Mouse (Mus musculus): ENCODE results near the gene Mipep. TPM values are rescaled to one million over a fixed set of nuclear protein-coding genes. Genes with fewer than 3 reads are reported as not detected.

Gene Mipep
- total and polyA plus RNA-seq, 3 experiments = 19.1 to 26.4 TPM; not detected in 1

DNA sequence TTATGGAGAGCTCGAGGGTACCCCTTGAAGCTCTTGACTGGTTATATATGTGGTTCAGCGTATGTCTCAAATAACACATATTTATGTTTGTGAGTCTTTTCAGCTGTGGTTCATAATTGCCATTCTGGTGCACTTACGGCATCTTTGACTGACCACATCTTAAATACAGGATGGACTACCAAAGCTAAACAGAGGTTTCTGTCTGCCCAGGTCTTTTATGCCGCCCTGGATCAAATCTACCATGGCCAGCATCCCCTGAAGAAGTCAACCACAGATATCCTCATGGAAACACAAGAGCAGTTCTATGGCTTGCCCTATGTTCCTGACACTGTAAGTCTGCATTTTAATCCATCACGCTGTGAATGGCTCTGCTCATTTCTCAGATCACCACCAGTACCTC is 61.8 kb downstream of the Mipep start:
- TF ChIP-seq NELFE (IDR thresholded peaks at IDR 0.05; ENCODE audit: low read depth, low read length) (no peak), TCF12 (IDR thresholded peaks at IDR 0.05; ENCODE audit: low read depth, low read length) (no peak), EP300 (IDR thresholded peaks at IDR 0.05; ENCODE audit: low read depth in 1 of 2, low read length in 2 of 2) (no peak), BHLHE40 (IDR thresholded peaks at IDR 0.05; ENCODE audit: borderline replicate concordance, low read depth, low read length) (no peak), POLR2A (IDR thresholded peaks at IDR 0.05; ENCODE audit: control insufficient read depth in 1 of 2, insufficient read depth in 1 of 2, low read depth in 1 of 2, low read length in 2 of 2, poor library complexity in 1 of 2) (no peak), TAL1 (IDR thresholded peaks at IDR 0.05; ENCODE audit: low read length) (no peak), MAZ (IDR thresholded peaks at IDR 0.05; ENCODE audit: low read depth, low read length) (no peak), HCFC1 (IDR thresholded peaks at IDR 0.05; ENCODE audit: low read depth, low read length) (no peak)
- Histone ChIP-seq H3K4me3 (ENCODE audit: control insufficient read depth in 1 of 2, insufficient read depth in 1 of 2, low read depth in 2 of 2, low read length in 2 of 2) (no peak overlapping the region), H3K4me1 (ENCODE audit: control insufficient read depth in 1 of 2, insufficient read depth in 2 of 2, low read length in 2 of 2) (no peaks in the 10 kb centered on the region), H3K9ac (ENCODE audit: control insufficient read depth, low read depth, low read length, poor library complexity, severe bottlenecking) (no peak overlapping the region), H3K36me3 (ENCODE audit: control insufficient read depth in 1 of 2, insufficient read depth in 2 of 2, low read length in 2 of 2) (no peaks in the 10 kb centered on the region; a peak in 1 of 4 replicates), H3K9me3 (replicated peaks; ENCODE audit: insufficient read depth, low read length) (no peaks in the 10 kb centered on the region), H3K27me3 (ENCODE audit: control insufficient read depth in 1 of 2, insufficient read depth in 2 of 2, low read length in 2 of 2) (no peaks in the 10 kb centered on the region), H3K79me2 (ENCODE audit: control insufficient read depth, insufficient read depth, low read length, poor library complexity) (no peaks in the 10 kb centered on the region), H3K27ac (ENCODE audit: control insufficient read depth, low read depth, low read length) (no peak overlapping the region)
- DNase-seq (ENCODE audit: low read depth, low spot score) = no peak

- Histone ChIP-seq H3K79me2 (ENCODE audit: control insufficient read depth, insufficient read depth, low read length, poor library complexity) (no peaks in the 10 kb centered on the region), H3K4me3 (ENCODE audit: control insufficient read depth in 1 of 2, insufficient read depth in 1 of 2, low read depth in 2 of 2, low read length in 2 of 2) (no peak overlapping the region)
Observed at GRCm38 (mm10) chr14:60848194-60848593, 63.8 kb downstream of the Mipep start.

GRCm38 (mm10) chr14:60850101-60850500 is 65.7 kb downstream of the Mipep start:
- no peak overlapping the region for H3K27ac ChIP-seq (ENCODE audit: control insufficient read depth, low read depth, low read length)
- no peaks in the 10 kb centered on the region for H3K36me3 ChIP-seq (ENCODE audit: control insufficient read depth in 1 of 2, insufficient read depth in 2 of 2, low read length in 2 of 2)
- H3K27me3 ChIP-seq (ENCODE audit: control insufficient read depth in 1 of 2, insufficient read depth in 2 of 2, low read length in 2 of 2) = no peaks in the 10 kb centered on the region
- no peak overlapping the region for H3K4me3 ChIP-seq (ENCODE audit: control insufficient read depth in 1 of 2, insufficient read depth in 1 of 2, low read depth in 2 of 2, low read length in 2 of 2)
- no peaks in the 10 kb centered on the region for H3K4me1 ChIP-seq (ENCODE audit: control insufficient read depth in 1 of 2, insufficient read depth in 2 of 2, low read length in 2 of 2)
- no peak for TF ChIP-seq ZMIZ1 (IDR thresholded peaks at IDR 0.05; ENCODE audit: low read depth, low read length)
- no peak for TF ChIP-seq EP300 (IDR thresholded peaks at IDR 0.05; ENCODE audit: low read depth in 1 of 2, low read length in 2 of 2)
- TF ChIP-seq USF1 (IDR thresholded peaks at IDR 0.05; ENCODE audit: low read depth, low read length) = no peak
- no peak for TF ChIP-seq ZC3H11A (IDR thresholded peaks at IDR 0.05; ENCODE audit: low read depth, low read length)
- no peak for TF ChIP-seq KAT2A (conservative IDR thresholded peaks at IDR 0.05; ENCODE audit: low read depth, low read length)
- TF ChIP-seq BHLHE40 (IDR thresholded peaks at IDR 0.05; ENCODE audit: borderline replicate concordance, low read depth, low read length) = no peak
- no peak for TF ChIP-seq CTCF (IDR thresholded peaks at IDR 0.05 in 2 of 3, conservative IDR thresholded peaks at IDR 0.05 in 1 of 3; ENCODE audit: control insufficient read depth in 1 of 3, insufficient read depth in 1 of 3, low read depth in 2 of 3, low read length in 3 of 3, poor library complexity in 1 of 3, severe bottlenecking in 1 of 3)
- TF ChIP-seq TBP (IDR thresholded peaks at IDR 0.05; ENCODE audit: low read depth, low read length) = no peak
- no peak for TF ChIP-seq USF2 (IDR thresholded peaks at IDR 0.05; ENCODE audit: borderline replicate concordance in 1 of 2, insufficient read depth in 1 of 2, low read depth in 1 of 2, low read length in 2 of 2)
- TF ChIP-seq CHD2 (IDR thresholded peaks at IDR 0.05; ENCODE audit: low read length) = no peak
- no peak for TF ChIP-seq RCOR1 (IDR thresholded peaks at IDR 0.05; ENCODE audit: low read depth, low read length)
- TF ChIP-seq POLR2A (IDR thresholded peaks at IDR 0.05; ENCODE audit: control insufficient read depth in 1 of 2, insufficient read depth in 1 of 2, low read depth in 1 of 2, low read length in 2 of 2, poor library complexity in 1 of 2) = no peak
- no peak for TF ChIP-seq MYB (IDR thresholded peaks at IDR 0.05; ENCODE audit: low read depth, low read length)
- no peak for TF ChIP-seq POLR2AphosphoS5 (IDR thresholded peaks at IDR 0.05; ENCODE audit: borderline replicate concordance, low read depth, low read length)
- no peak for TF ChIP-seq UBTF (IDR thresholded peaks at IDR 0.05; ENCODE audit: borderline replicate concordance, insufficient read depth, low read depth, low read length)
- no peak overlapping the region for H3K9ac ChIP-seq (ENCODE audit: control insufficient read depth, low read depth, low read length, poor library complexity, severe bottlenecking)
- DNase-seq (ENCODE audit: low read depth, low spot score) = no peak
- H3K9me3 ChIP-seq (replicated peaks; ENCODE audit: insufficient read depth, low read length) = no peaks in the 10 kb centered on the region
- H3K79me2 ChIP-seq (ENCODE audit: control insufficient read depth, insufficient read depth, low read length, poor library complexity) = no peaks in the 10 kb centered on the region

More at GRCm38 (mm10) chr14:60848194-60848593, 63.8 kb downstream of the Mipep start:
- TF ChIP-seq TBP (IDR thresholded peaks at IDR 0.05; ENCODE audit: low read depth, low read length) (no peak), ZNF384 (IDR thresholded peaks at IDR 0.05; ENCODE audit: low read depth, low read length) (no peak), MAZ (IDR thresholded peaks at IDR 0.05; ENCODE audit: low read depth, low read length) (no peak), CTCF (IDR thresholded peaks at IDR 0.05 in 2 of 3, conservative IDR thresholded peaks at IDR 0.05 in 1 of 3; ENCODE audit: control insufficient read depth in 1 of 3, insufficient read depth in 1 of 3, low read depth in 2 of 3, low read length in 3 of 3, poor library complexity in 1 of 3, severe bottlenecking in 1 of 3) (no peak), HCFC1 (IDR thresholded peaks at IDR 0.05; ENCODE audit: low read depth, low read length) (no peak), POLR2AphosphoS5 (IDR thresholded peaks at IDR 0.05; ENCODE audit: borderline replicate concordance, low read depth, low read length) (no peak), SMC3 (IDR thresholded peaks at IDR 0.05; ENCODE audit: low read depth, low read length) (no peak), EP300 (IDR thresholded peaks at IDR 0.05; ENCODE audit: low read depth in 1 of 2, low read length in 2 of 2) (no peak)
- Histone ChIP-seq H3K4me1 (ENCODE audit: control insufficient read depth in 1 of 2, insufficient read depth in 2 of 2, low read length in 2 of 2) (no peaks in the 10 kb centered on the region), H3K27me3 (ENCODE audit: control insufficient read depth in 1 of 2, insufficient read depth in 2 of 2, low read length in 2 of 2) (no peaks in the 10 kb centered on the region), H3K27ac (ENCODE audit: control insufficient read depth, low read depth, low read length) (no peak overlapping the region), H3K9ac (ENCODE audit: control insufficient read depth, low read depth, low read length, poor library complexity, severe bottlenecking) (no peak overlapping the region), H3K9me3 (replicated peaks; ENCODE audit: insufficient read depth, low read length) (no peaks in the 10 kb centered on the region), H3K36me3 (ENCODE audit: control insufficient read depth in 1 of 2, insufficient read depth in 2 of 2, low read length in 2 of 2) (no peaks in the 10 kb centered on the region; a peak in 1 of 4 replicates)
- DNase-seq (ENCODE audit: low read depth, low spot score) = no peak

Measured in MEL (cell line).